Mouse (Mus musculus): Measurements from ENCODE around the gene Acta1. TPM values are rescaled to one million over a fixed set of nuclear protein-coding genes. Genes with fewer than 3 reads are reported as not detected.

Gene Acta1
- polyA plus RNA-seq, 1 experiment from 2014 or later, result 12.0 TPM

DNA sequence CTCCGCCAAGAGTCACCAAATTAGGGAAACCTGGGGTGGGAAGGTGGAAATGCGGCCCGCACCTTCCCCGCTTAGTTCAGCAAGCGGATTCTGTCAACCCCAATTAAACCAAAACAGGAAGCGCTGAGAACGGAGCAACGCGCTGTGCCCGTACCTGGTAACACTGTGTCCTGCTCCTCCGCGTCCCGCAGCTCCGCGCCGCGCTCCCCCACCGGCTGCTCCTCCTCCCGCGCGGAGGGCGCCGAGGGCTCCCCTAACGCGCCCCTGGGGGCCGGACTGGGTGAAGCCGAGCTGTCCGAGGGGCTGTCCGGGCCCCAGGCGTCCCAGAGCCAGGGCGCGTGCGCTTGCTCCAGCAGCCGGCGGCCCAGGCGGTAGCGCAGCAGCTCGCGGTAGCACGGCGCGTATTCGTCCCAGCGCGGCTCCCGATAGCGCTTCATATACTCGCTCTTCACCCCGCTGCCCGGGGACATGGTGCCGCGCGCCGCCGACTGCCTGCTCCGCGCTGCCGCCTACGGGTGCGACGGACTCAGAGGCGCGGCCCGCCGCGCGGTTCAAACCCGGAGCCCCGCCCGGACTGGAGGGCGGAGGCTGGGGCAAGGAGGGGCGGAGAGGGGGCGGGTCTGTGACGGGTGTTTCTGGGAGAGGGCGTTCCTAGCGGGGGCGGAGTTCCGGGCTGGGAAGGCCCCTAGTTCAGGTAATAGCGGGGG lies 35.5 kb downstream of the Acta1 start:
- Histone ChIP-seq H3K4me2 (ENCODE audit: low read depth, severe bottlenecking) (peak overlapping the region; percentile 92), H3K9me3 (ENCODE audit: control insufficient read depth, low read length) (no peaks in the 10 kb centered on the region), H3K4me1 (ENCODE audit: control insufficient read depth, insufficient read depth, low read length) (peaks cover 5% of the 10 kb centered on the region), H3K9ac (ENCODE audit: low read length) (peak overlapping the region; percentile 68), H3K4me3 (ENCODE audit: low read depth, low read length) (peak overlapping the region; percentile 97), H3K27me3 (ENCODE audit: control insufficient read depth, insufficient read depth, low read length) (peaks cover 9% of the 10 kb centered on the region; the same call in 1 of the 2 replicates), H3K36me3 (ENCODE audit: control insufficient read depth, insufficient read depth, low read length) (no peaks in the 10 kb centered on the region), H3K27ac (replicated peaks; ENCODE audit: low read depth, low read length) (no peak overlapping the region; the same call in 1 of the 2 replicates)
- ATAC-seq (ENCODE audit: insufficient number of reproducible peaks, low FRiP score, low TSS enrichment, low read depth) (peak; percentile 94), DNase-seq (ENCODE audit: low spot score) (peak; percentile 96)
- WGBS, result under 1% methylated on average over 79 of the region's 79 CpGs

DNA sequence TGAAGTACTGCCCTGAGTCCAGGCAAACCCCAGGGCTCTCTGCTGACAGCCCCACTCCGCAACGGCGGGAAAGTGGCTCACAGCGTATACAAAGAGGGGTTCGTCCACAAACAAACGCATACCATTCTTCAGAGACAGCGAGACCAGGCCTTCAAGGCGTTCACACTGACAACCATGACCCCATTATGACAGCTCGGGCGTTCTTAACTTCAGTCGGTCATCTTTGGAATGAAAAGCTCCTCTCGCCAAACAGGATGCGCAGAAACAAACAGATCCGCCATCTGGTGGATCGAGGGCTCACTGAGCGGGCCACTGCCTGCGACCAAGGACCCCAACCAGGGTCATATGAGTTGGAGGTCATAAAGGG lies 36.0 kb downstream of the Acta1 start:
- peak overlapping the region; percentile 92 for H3K4me2 ChIP-seq (ENCODE audit: low read depth, severe bottlenecking)
- DNase-seq (ENCODE audit: low spot score), result no peak

DNA sequence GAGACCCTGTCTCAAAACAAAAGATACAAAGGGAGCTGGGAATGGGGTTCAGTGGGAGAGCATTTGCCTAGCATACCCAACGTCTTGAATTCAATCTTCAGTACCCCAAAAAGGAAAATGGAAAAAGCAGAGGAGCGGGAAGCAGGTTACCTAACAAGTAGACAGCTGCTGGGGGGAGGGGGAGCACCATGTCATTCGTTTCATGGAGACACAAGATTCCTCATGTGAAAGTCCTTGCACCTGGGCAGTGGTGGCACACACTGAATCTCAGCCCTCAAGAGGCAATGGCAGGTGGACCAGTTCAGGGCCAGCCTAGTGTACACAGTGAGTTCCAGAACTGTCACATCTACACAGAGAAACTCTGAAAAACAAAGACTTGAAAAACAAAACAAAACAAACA lies 37.2 kb downstream of the Acta1 start:
- DNase-seq (ENCODE audit: low spot score) (no peak), ATAC-seq (ENCODE audit: insufficient number of reproducible peaks, low FRiP score, low TSS enrichment, low read depth) (no peak)
- Histone ChIP-seq H3K27ac (replicated peaks; ENCODE audit: low read depth, low read length) (no peak overlapping the region), H3K4me1 (ENCODE audit: control insufficient read depth, insufficient read depth, low read length) (peaks cover 5% of the 10 kb centered on the region), H3K9me3 (ENCODE audit: control insufficient read depth, low read length) (no peaks in the 10 kb centered on the region), H3K4me3 (ENCODE audit: low read depth, low read length) (no peak overlapping the region), H3K36me3 (ENCODE audit: control insufficient read depth, insufficient read depth, low read length) (no peaks in the 10 kb centered on the region), H3K27me3 (ENCODE audit: control insufficient read depth, insufficient read depth, low read length) (peaks cover 6% of the 10 kb centered on the region; the same call in 1 of the 2 replicates), H3K9ac (ENCODE audit: low read length) (no peak overlapping the region), H3K4me2 (ENCODE audit: low read depth, severe bottlenecking) (no peak overlapping the region)
- 78% methylated on average over 3 of the region's 3 CpGs for WGBS

More for the DNA sequence above, 36.0 kb downstream of the Acta1 start:
- H3K9ac ChIP-seq (ENCODE audit: low read length), result peak overlapping the region; percentile 68
- no peaks in the 10 kb centered on the region for H3K36me3 ChIP-seq (ENCODE audit: control insufficient read depth, insufficient read depth, low read length)
- peaks cover 5% of the 10 kb centered on the region for H3K4me1 ChIP-seq (ENCODE audit: control insufficient read depth, insufficient read depth, low read length)
- peaks cover 6% of the 10 kb centered on the region; the same call in 1 of the 2 replicates for H3K27me3 ChIP-seq (ENCODE audit: control insufficient read depth, insufficient read depth, low read length)
- peak overlapping the region; percentile 97 for H3K4me3 ChIP-seq (ENCODE audit: low read depth, low read length)
- peak; percentile 19 for ATAC-seq (ENCODE audit: insufficient number of reproducible peaks, low FRiP score, low TSS enrichment, low read depth)
- no peak overlapping the region for H3K27ac ChIP-seq (replicated peaks; ENCODE audit: low read depth, low read length)
- WGBS, result 0% methylated on average over 17 of the region's 17 CpGs
- no peaks in the 10 kb centered on the region for H3K9me3 ChIP-seq (ENCODE audit: control insufficient read depth, low read length)

DNA sequence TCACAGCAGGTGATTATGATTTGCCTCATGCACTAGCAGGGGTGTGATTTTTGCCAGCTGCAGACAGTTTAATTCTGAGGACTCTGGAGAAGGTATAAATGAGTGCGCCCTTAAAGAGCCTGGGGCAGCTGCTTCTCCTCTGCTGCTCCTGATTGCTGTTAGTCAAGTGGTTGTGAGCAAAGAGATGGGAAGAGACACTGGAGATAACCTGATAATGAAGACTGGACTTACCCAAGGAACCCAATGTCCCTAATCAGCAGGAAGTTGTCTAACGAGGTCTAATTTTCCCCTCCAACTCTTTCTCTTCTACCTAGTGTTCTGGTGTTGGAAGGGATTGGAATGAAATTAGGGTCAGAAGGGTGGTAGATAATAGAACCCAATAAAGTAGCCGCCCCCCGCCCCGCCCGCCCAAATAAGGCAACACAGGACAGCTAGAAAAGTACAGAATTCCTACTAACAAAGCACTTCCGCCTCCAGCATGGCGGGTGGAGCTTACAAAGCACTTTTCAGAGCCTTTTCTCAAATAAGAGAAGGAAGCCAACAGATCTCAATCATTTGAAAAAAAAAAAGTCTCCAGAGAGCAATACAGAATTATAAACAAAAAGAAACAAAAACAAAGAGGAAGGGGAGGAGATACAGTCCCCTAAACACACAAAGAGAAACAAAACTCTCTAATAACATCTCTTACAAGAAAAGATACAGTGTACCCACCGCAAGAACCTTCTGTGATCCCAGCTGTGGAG lies 39.6 kb downstream of the Acta1 start:
- DNase-seq (ENCODE audit: low spot score) (no peak), ATAC-seq (ENCODE audit: insufficient number of reproducible peaks, low FRiP score, low TSS enrichment, low read depth) (no peak)
- 95% methylated on average over 9 of the region's 9 CpGs for WGBS
- Histone ChIP-seq H3K27ac (replicated peaks; ENCODE audit: low read depth, low read length) (no peak overlapping the region), H3K4me1 (ENCODE audit: control insufficient read depth, insufficient read depth, low read length) (peaks cover 5% of the 10 kb centered on the region), H3K4me3 (ENCODE audit: low read depth, low read length) (no peak overlapping the region), H3K27me3 (ENCODE audit: control insufficient read depth, insufficient read depth, low read length) (no peaks in the 10 kb centered on the region), H3K9ac (ENCODE audit: low read length) (no peak overlapping the region), H3K4me2 (ENCODE audit: low read depth, severe bottlenecking) (no peak overlapping the region), H3K36me3 (ENCODE audit: control insufficient read depth, insufficient read depth, low read length) (no peaks in the 10 kb centered on the region), H3K9me3 (ENCODE audit: control insufficient read depth, low read length) (no peaks in the 10 kb centered on the region)

DNA sequence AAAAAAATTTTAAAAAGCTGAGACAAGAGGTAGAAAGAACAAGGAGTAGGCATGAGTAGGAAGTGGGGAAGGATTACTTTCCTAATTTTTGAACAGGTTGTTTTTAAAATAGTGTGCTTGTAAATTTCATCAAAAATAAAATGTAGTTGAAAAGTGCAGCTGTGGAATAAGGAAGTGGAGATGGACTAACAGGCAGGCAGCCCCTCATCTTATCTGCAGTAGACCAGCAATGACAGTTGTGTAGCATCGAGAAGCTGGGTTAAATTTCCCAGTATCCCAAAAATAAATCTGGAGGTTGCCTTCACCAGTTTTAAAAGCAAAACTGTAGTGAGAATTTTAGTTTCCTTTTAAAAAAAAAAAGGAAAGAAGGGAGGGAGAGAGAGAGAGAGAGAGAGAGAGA lies 40.3 kb downstream of the Acta1 start:
- Histone ChIP-seq H3K27ac (replicated peaks; ENCODE audit: low read depth, low read length) (no peak overlapping the region), H3K27me3 (ENCODE audit: control insufficient read depth, insufficient read depth, low read length) (no peaks in the 10 kb centered on the region), H3K4me2 (ENCODE audit: low read depth, severe bottlenecking) (no peak overlapping the region), H3K9ac (ENCODE audit: low read length) (no peak overlapping the region), H3K36me3 (ENCODE audit: control insufficient read depth, insufficient read depth, low read length) (no peaks in the 10 kb centered on the region), H3K4me3 (ENCODE audit: low read depth, low read length) (no peak overlapping the region), H3K4me1 (ENCODE audit: control insufficient read depth, insufficient read depth, low read length) (peaks cover 5% of the 10 kb centered on the region), H3K9me3 (ENCODE audit: control insufficient read depth, low read length) (no peaks in the 10 kb centered on the region)
- ATAC-seq (ENCODE audit: insufficient number of reproducible peaks, low FRiP score, low TSS enrichment, low read depth), result no peak
- WGBS, result 93% methylated on average over 1 of the region's 1 CpGs
- DNase-seq (ENCODE audit: low spot score), result no peak

DNA sequence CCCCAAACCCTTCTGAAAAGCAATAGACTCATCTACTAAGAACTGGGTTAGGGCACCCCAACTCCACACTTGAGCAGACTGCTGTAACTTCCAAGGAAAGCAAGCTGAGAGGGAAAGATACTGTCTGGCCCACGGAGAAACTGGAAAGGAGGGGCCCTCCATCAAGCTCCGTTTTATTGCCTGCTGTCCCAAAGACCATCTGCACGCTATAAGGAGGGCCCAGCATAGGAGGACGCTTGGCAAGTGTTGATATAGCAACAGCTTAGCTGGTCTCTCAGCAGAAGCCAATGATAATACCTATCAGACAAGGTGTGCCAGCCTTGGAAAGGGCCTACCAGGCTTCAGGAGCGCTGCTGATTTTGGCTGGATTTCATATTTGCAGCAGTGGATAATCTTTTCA lies 43.0 kb downstream of the Acta1 start:
- Histone ChIP-seq H3K4me1 (ENCODE audit: control insufficient read depth, insufficient read depth, low read length) (no peaks in the 10 kb centered on the region), H3K4me2 (ENCODE audit: low read depth, severe bottlenecking) (no peak overlapping the region), H3K4me3 (ENCODE audit: low read depth, low read length) (no peak overlapping the region), H3K9ac (ENCODE audit: low read length) (no peak overlapping the region), H3K27me3 (ENCODE audit: control insufficient read depth, insufficient read depth, low read length) (no peaks in the 10 kb centered on the region), H3K9me3 (ENCODE audit: control insufficient read depth, low read length) (no peaks in the 10 kb centered on the region), H3K36me3 (ENCODE audit: control insufficient read depth, insufficient read depth, low read length) (no peaks in the 10 kb centered on the region), H3K27ac (replicated peaks; ENCODE audit: low read depth, low read length) (no peak overlapping the region)
- DNase-seq (ENCODE audit: low spot score), result no peak
- WGBS, result 41% methylated on average over 5 of the region's 5 CpGs
- ATAC-seq (ENCODE audit: insufficient number of reproducible peaks, low FRiP score, low TSS enrichment, low read depth), result no peak

DNA sequence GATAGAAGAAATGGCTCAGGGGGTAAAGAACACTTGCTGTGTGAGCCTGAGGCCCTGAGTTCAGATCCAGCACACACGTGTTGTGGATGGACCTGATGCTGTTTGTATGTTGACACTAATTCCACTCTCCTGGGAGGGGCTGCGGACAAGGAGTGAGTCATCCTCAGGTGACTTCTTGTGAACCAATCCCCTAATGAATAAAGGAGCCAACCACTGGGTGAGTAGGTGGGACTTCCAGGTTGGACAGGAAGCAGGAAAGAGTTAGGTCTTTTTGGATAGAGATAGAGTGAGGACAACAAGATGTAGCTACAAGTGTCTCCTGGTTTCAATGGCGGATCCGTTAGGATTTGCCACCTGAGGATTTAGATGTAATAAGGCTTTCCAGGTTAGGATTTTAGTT lies 45.2 kb downstream of the Acta1 start:
- no peak overlapping the region for H3K27ac ChIP-seq (replicated peaks; ENCODE audit: low read depth, low read length)
- ATAC-seq (ENCODE audit: insufficient number of reproducible peaks, low FRiP score, low TSS enrichment, low read depth) (no peak), DNase-seq (ENCODE audit: low spot score) (no peak)
- 82% methylated on average over 4 of the region's 4 CpGs for WGBS
- no peak overlapping the region for H3K4me3 ChIP-seq (ENCODE audit: low read depth, low read length)
- no peaks in the 10 kb centered on the region for H3K4me1 ChIP-seq (ENCODE audit: control insufficient read depth, insufficient read depth, low read length)
- H3K4me2 ChIP-seq (ENCODE audit: low read depth, severe bottlenecking), result no peak overlapping the region
- H3K27me3 ChIP-seq (ENCODE audit: control insufficient read depth, insufficient read depth, low read length), result no peaks in the 10 kb centered on the region
- H3K9me3 ChIP-seq (ENCODE audit: control insufficient read depth, low read length), result no peaks in the 10 kb centered on the region
- H3K9ac ChIP-seq (ENCODE audit: low read length), result no peak overlapping the region
- no peaks in the 10 kb centered on the region for H3K36me3 ChIP-seq (ENCODE audit: control insufficient read depth, insufficient read depth, low read length)

DNA sequence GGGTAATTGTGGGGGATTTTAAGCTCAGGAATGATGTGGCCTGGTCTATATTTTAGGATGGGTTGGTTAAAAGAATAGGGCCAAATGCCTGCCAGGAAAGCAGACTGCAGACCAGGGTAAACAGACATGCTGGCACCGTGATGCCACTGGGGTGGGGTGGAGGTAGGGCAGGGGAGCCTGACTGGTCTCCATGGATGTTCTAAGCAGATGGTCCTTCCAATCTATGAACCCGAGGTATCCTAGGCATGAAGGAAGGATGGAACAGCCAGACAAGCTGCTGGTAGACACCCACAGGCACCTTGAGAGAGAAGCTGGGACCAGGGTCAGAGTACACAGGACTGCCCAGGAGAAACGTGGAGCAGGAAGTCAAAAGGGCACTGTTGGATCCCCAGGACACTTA lies 47.0 kb downstream of the Acta1 start:
- no peaks in the 10 kb centered on the region for H3K4me1 ChIP-seq (ENCODE audit: control insufficient read depth, insufficient read depth, low read length)
- H3K4me2 ChIP-seq (ENCODE audit: low read depth, severe bottlenecking), result no peak overlapping the region
- no peaks in the 10 kb centered on the region for H3K36me3 ChIP-seq (ENCODE audit: control insufficient read depth, insufficient read depth, low read length)
- no peaks in the 10 kb centered on the region for H3K27me3 ChIP-seq (ENCODE audit: control insufficient read depth, insufficient read depth, low read length)
- H3K9ac ChIP-seq (ENCODE audit: low read length), result no peak overlapping the region
- no peak for DNase-seq (ENCODE audit: low spot score)
- 60% methylated on average over 3 of the region's 3 CpGs for WGBS
- H3K4me3 ChIP-seq (ENCODE audit: low read depth, low read length), result no peak overlapping the region
- ATAC-seq (ENCODE audit: insufficient number of reproducible peaks, low FRiP score, low TSS enrichment, low read depth), result no peak
- no peaks in the 10 kb centered on the region for H3K9me3 ChIP-seq (ENCODE audit: control insufficient read depth, low read length)
- no peak overlapping the region for H3K27ac ChIP-seq (replicated peaks; ENCODE audit: low read depth, low read length)

Measured in limb, embryonic 11.5 days (tissue).